Mouse (Mus musculus) G1E (cell line): Measurements from ENCODE around the gene Sgsm3.

Experiments used
- CTCF ChIP-seq: IDR thresholded peaks from 2 replicates; pipeline ENCODE4 v1.5.1; 2012; ENCODE audit warnings: low read depth, low read length, inconsistent platforms, mixed read lengths
- TAL1 ChIP-seq: conservative IDR thresholded peaks from 2 replicates; pipeline ENCODE4 v1.6.1; 2012; ENCODE audit warnings: low read depth, low read length, inconsistent platforms, mixed read lengths

DNA sequence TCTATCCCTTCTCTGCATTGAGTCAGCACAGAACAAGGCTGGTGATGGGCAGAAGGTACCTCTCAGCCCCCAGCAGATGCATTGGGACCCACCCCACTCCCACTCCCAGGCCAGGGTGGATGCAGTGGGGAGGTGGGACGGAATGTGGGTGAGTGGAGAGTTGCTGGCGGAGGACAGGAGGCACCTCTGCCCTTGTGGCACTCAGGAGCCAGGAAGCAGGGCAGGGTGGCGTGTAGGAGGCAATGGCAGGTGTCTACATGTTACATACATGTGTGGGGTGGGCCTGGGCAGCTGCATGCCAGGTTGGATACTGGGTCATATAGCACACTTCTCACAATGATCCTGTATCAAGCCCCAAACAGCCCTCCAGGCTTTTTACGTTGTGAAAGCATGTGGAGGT lies 34.8 kb downstream of the Sgsm3 start:
- TF ChIP-seq CTCF (no peak), TAL1 (no peak)
